In the genomic region with DNA sequence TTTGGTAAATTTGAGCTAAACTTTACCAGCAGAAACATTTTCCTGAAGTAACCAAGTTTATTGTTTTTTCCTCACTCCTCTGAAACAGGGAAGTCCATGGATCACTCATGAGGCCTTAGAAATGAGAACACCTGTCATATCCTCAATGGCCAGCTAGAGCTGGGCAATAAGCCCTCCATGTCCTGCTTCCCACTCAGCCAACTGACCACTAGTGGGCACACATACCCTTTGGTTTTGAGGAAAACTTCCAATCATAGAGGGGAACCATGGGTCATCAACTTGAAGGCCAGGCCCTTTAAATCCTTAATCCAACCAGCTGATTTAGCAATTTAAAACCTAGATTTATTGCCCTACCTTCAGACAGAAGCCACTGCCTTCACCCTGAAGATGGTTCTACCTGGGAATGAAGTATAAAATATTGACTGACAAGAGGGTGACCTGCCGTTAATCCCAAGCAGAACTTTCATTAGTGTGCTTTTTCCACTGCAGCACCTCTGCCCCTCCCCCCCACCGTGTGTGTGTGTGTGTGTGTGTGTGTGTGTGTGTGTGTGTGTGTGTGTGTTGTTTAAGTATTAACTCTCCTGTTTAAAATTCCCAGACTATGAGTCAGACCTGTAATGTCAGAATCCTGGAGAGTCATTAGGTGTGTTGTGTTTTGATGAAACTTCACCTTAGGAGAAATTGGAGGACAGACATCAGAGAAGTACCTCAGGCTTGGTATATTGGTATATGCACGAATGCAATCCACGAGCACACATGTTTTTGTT, we compare ENCODE assay signal across 13 mouse cellular contexts.
DNase-seq lines count a peak whose midpoint lies in the region; ATAC-seq and TF ChIP-seq lines count a peak whose summit lies in the region.
"Had no signal": no experiment of that assay in that cellular context is flagged by ENCODE, and none has a peak within 500 bp of the region (broad histone marks: within the 10 kb centered on the region; RNA-seq: fewer than 3 reads in every experiment).

No protein-coding gene starts in this region.

- H3K4me3 ChIP-seq in intestine, postnatal 0 days (ENCODE audit: low read depth, low read length), result no peak overlapping the region
- H3K4me3 ChIP-seq in intestine, embryonic 15.5 days (replicated peaks), result no peak overlapping the region
- H3K4me3 ChIP-seq in kidney, postnatal 0 days (replicated peaks; ENCODE audit: low read depth, low read length), result no peak overlapping the region
- H3K4me3 ChIP-seq: megakaryocyte, embryonic 14.5 days had no signal

- no peaks in the 10 kb centered on the region for H3K27me3 ChIP-seq in intestine, postnatal 0 days (replicated peaks; ENCODE audit: control insufficient read depth, insufficient read depth, low read length)
- H3K27me3 ChIP-seq in intestine, embryonic 15.5 days (replicated peaks), result no peaks in the 10 kb centered on the region
- H3K27me3 ChIP-seq in kidney, postnatal 0 days (ENCODE audit: insufficient read depth, low read length), result no peaks in the 10 kb centered on the region
- H3K27me3 ChIP-seq: megakaryocyte, embryonic 14.5 days had no signal

- no peaks in the 10 kb centered on the region for H3K36me3 ChIP-seq in intestine, postnatal 0 days (ENCODE audit: control insufficient read depth, insufficient read depth)
- no peaks in the 10 kb centered on the region for H3K36me3 ChIP-seq in intestine, embryonic 15.5 days
- no peaks in the 10 kb centered on the region for H3K36me3 ChIP-seq in kidney, postnatal 0 days (ENCODE audit: insufficient read depth, low read length)

- no peak overlapping the region for H3K27ac ChIP-seq in intestine, postnatal 0 days (ENCODE audit: low read depth, low read length)
- H3K27ac ChIP-seq in intestine, embryonic 15.5 days, result no peak overlapping the region
- H3K27ac ChIP-seq in kidney, postnatal 0 days, result no peak overlapping the region
- H3K27ac ChIP-seq: liver, embryonic 14.5 days had no signal

- no peaks in the 10 kb centered on the region for H3K9me3 ChIP-seq in intestine, postnatal 0 days (ENCODE audit: control insufficient read depth)
- no peaks in the 10 kb centered on the region for H3K9me3 ChIP-seq in intestine, embryonic 15.5 days
- no peaks in the 10 kb centered on the region for H3K9me3 ChIP-seq in kidney, postnatal 0 days (replicated peaks; ENCODE audit: low read length)
- H3K9me3 ChIP-seq: megakaryocyte, embryonic 14.5 days had no signal

- WGBS in intestine, postnatal 0 days, result 70% methylated on average over 4 of the region's 4 CpGs
- WGBS in intestine, embryonic 15.5 days, result 78% methylated on average over 4 of the region's 4 CpGs
- 39% methylated on average over 4 of the region's 4 CpGs for WGBS in kidney, postnatal 0 days

- 0 out of 2 replicates have a peak, but pooled peaks have one; percentile 31 for TF ChIP-seq CTCF in intestine, postnatal 0 days (IDR thresholded peaks at IDR 0.05; ENCODE audit: low read depth)
- peak; percentile 66 for TF ChIP-seq CTCF in kidney, postnatal 0 days (IDR thresholded peaks at IDR 0.05; ENCODE audit: low read depth)

- H3K9ac ChIP-seq in intestine, postnatal 0 days (ENCODE audit: low read depth, low read length), result no peak overlapping the region
- no peak overlapping the region for H3K9ac ChIP-seq in intestine, embryonic 15.5 days
- H3K9ac ChIP-seq in kidney, postnatal 0 days (ENCODE audit: low read depth, low read length), result no peak overlapping the region
- H3K9ac ChIP-seq: forebrain, postnatal 0 days; liver, embryonic 14.5 days had no signal

- ATAC-seq in intestine, postnatal 0 days, result no peak
- ATAC-seq in intestine, embryonic 15.5 days, result no peak
- ATAC-seq in kidney, postnatal 0 days (replicated peaks; ENCODE audit: low FRiP score, low read depth), result peak; percentile 65
- ATAC-seq: forebrain, postnatal 0 days had no signal

- DNase-seq in 416B (ENCODE audit: low read depth), result peak; percentile 7
- DNase-seq in embryo, embryonic 11 days, result peak; percentile 31
- DNase-seq in kidney, postnatal 0 days (ENCODE audit: low spot score), result peak; percentile 33
- no peak for DNase-seq in thymus, adult 18-20 months
- DNase-seq in ovary, postnatal 36 days (ENCODE audit: low spot score), result no peak
- no peak for DNase-seq in yolk sac, embryonic 10.5 days (ENCODE audit: low spot score)
- DNase-seq: cerebellum, postnatal 25 days; forebrain, postnatal 0 days; heart, postnatal 36 days had no signal

- H3K4me2 ChIP-seq in intestine, postnatal 0 days (replicated peaks; ENCODE audit: low read depth), result no peak overlapping the region
- no peak overlapping the region for H3K4me2 ChIP-seq in intestine, embryonic 15.5 days (replicated peaks)
- no peak overlapping the region for H3K4me2 ChIP-seq in kidney, postnatal 0 days (ENCODE audit: low read length)

- H3K4me1 ChIP-seq in intestine, postnatal 0 days (replicated peaks; ENCODE audit: control insufficient read depth, insufficient read depth, low read length), result no peaks in the 10 kb centered on the region
- H3K4me1 ChIP-seq in intestine, embryonic 15.5 days (replicated peaks), result no peaks in the 10 kb centered on the region
- H3K4me1 ChIP-seq in kidney, postnatal 0 days (replicated peaks; ENCODE audit: insufficient read depth, low read length), result no peaks in the 10 kb centered on the region
- H3K4me1 ChIP-seq: megakaryocyte, embryonic 14.5 days had no signal

Comparison
In these comparisons a context has a peak if more than half of its experiments do, and no peak if none do; other contexts are left out.
1. DNase-seq: peak in 416B (single experiment), embryo, embryonic 11 days (single experiment) and kidney, postnatal 0 days (single experiment); none in thymus, adult 18-20 months (0 of 2), ovary, postnatal 36 days (single experiment) and yolk sac, embryonic 10.5 days (single experiment).